Mouse (Mus musculus) cerebellum, adult 9-10 months (tissue): ENCODE measurements around the gene Scgb1b12.
"Not testable (repeated sequence)": the region's sequence is repeated elsewhere in the genome, so short reads cannot be mapped to it uniquely, and the experiment has no call there.

Experiments used
- DNase-seq: peaks from one replicate; pipeline ENCODE4 v3.0.0; 2022

Scgb1b12 gene

GRCm38 (mm10) chr7:32333882-32334281 lies at the start of gene Scgb1b12:
Gene Scgb1b12 (plus strand): TSS chr7:32334182.
- not testable (repeated sequence) for DNase-seq

- not testable (repeated sequence) for DNase-seq
Observed at GRCm38 (mm10) chr7:32327145-32327544, 6.8 kb upstream of the Scgb1b12 start, which contains the start of gene Scgb2b12. Gene Scgb2b12 (minus strand): TSS chr7:32327245.
